Mouse (Mus musculus): ENCODE results near the gene Gm5089.

DNA sequence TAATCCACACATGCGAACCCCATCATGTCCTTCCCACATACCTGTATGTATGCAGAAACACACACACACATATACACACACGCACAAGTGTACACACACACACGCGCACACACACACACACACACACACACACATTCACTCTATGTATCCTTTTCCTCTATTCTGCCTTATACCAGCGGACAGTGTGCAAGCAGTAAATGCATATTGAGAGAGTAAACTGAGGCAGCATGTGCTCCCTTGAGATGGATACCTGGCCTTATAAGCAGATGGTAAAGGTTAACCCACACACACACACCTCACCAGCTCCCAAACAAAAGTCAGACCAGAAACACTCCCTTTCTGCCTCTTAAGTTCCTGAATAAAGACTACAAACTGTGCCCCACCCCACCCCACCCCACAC lies 65.2 kb downstream of the Gm5089 start:
- no peak for TF ChIP-seq CTCF (IDR thresholded peaks at IDR 0.05; ENCODE audit: control insufficient read depth, insufficient read depth, insufficient replicate concordance, low read depth, low read length)
- TF ChIP-seq POLR2A (IDR thresholded peaks at IDR 0.05; ENCODE audit: control insufficient read depth, low read depth, low read length), result no peak
